Mouse (Mus musculus) CH12.LX (cell line): ENCODE measurements at regions not wholly inside any gene's neighbourhood (a gene's known extent, or its start where the extent isn't known, plus 50 kb on each side); places are given as distances from the start of the nearest gene placed in this dataset.

ENCODE experiments used
- DNase-seq: peaks from one replicate; pipeline ENCODE4 v3.0.0-alpha.2; 2013; ENCODE audit errors: extremely low read depth
- H3K27ac ChIP-seq: 2 replicates; pipeline ENCODE4 v1.5.1; 2012; ENCODE audit warnings: low read depth, mild to moderate bottlenecking, control low read depth, moderate library complexity; ENCODE audit not compliant: insufficient read depth
- H3K27me3 ChIP-seq: replicated peaks from 2 replicates; pipeline ENCODE3; 2012; ENCODE audit warnings: inconsistent platforms
- H3K36me3 ChIP-seq, 2 experiments: replicated peaks in 1 of 2; 2 replicates each; pipeline versions ENCODE3 to v1.6.1; 2012; ENCODE audit warnings: inconsistent platforms in 1 of 2, low read length in 1 of 2, mild to moderate bottlenecking in 1 of 2, mixed read lengths in 1 of 2, moderate library complexity in 1 of 2; ENCODE audit not compliant: control insufficient read depth in 1 of 2, insufficient read depth in 1 of 2
- H3K4me1 ChIP-seq, 2 experiments: 2 replicates each; pipeline ENCODE4 v1.6.1; 2012; ENCODE audit warnings: inconsistent platforms in 1 of 2, moderate library complexity in 1 of 2; ENCODE audit not compliant: insufficient read depth in 2 of 2, control insufficient read depth in 1 of 2
- H3K4me2 ChIP-seq: 2 replicates; pipeline ENCODE4 v1.6.1; 2012; ENCODE audit warnings: low read depth, mild to moderate bottlenecking, control low read depth; ENCODE audit not compliant: poor library complexity, insufficient read depth, severe bottlenecking
- H3K4me3 ChIP-seq, 3 experiments: fragments of 150-350 bp in 1 of 3; sonication (generic) in 1 of 3; replicated peaks in 1 of 3; 2 replicates each; pipeline versions ENCODE3 to v1.5.1; 2011 to 2012; ENCODE audit warnings: low read depth in 2 of 3, low read length in 2 of 3, mild to moderate bottlenecking in 2 of 3, moderate library complexity in 2 of 3, control low read depth in 1 of 3, improper control_type of control experiment in 1 of 3, inconsistent platforms in 1 of 3, mixed read lengths in 1 of 3; ENCODE audit not compliant: poor library complexity in 1 of 3
- H3K79me2 ChIP-seq: replicated peaks from 2 replicates; pipeline ENCODE4 v1.6.1; 2012; ENCODE audit warnings: mild to moderate bottlenecking, moderate library complexity; ENCODE audit not compliant: control insufficient read depth, poor library complexity, insufficient read depth, severe bottlenecking; ENCODE audit errors: extremely low read depth
- H3K9ac ChIP-seq: 2 replicates; pipeline ENCODE4 v1.6.1; 2012; ENCODE audit warnings: low read depth, mild to moderate bottlenecking, control low read depth, moderate library complexity; ENCODE audit not compliant: insufficient read depth
- H3K9me3 ChIP-seq: replicated peaks from 2 replicates; pipeline ENCODE3; 2012; ENCODE audit warnings: low read length, inconsistent platforms, mixed read lengths
- CHD2 ChIP-seq: IDR thresholded peaks from 2 replicates; pipeline ENCODE4 v1.6.1; 2011; ENCODE audit warnings: low read length, improper control_type of control experiment
- E2F4 ChIP-seq: IDR thresholded peaks from 2 replicates; pipeline ENCODE4 v1.6.1; 2011; ENCODE audit warnings: low read depth, low read length, improper control_type of control experiment; ENCODE audit not compliant: insufficient replicate concordance
- HCFC1 ChIP-seq: IDR thresholded peaks from 2 replicates; pipeline ENCODE4 v1.6.1; 2012; ENCODE audit warnings: low read depth, mild to moderate bottlenecking, inconsistent platforms, low read length, improper control_type of control experiment
- IRF4 ChIP-seq: IDR thresholded peaks from 2 replicates; pipeline ENCODE4 v1.6.1; 2014; ENCODE audit warnings: low read depth, mild to moderate bottlenecking, inconsistent platforms, low read length, improper control_type of control experiment
- JUND ChIP-seq: conservative IDR thresholded peaks from 2 replicates; pipeline ENCODE4 v1.6.1; 2011; ENCODE audit warnings: low read depth, low read length, improper control_type of control experiment
- MAFK ChIP-seq: IDR thresholded peaks from 2 replicates; pipeline ENCODE4 v1.6.1; 2011; ENCODE audit warnings: low read length, improper control_type of control experiment; ENCODE audit not compliant: insufficient replicate concordance
- MAX ChIP-seq: IDR thresholded peaks from 2 replicates; pipeline ENCODE4 v1.6.1; 2011; ENCODE audit warnings: low read length, improper control_type of control experiment
- MEF2A ChIP-seq: IDR thresholded peaks from 2 replicates; pipeline ENCODE4 v1.6.1; 2014; ENCODE audit warnings: low read depth, mild to moderate bottlenecking, inconsistent platforms, low read length, improper control_type of control experiment, borderline replicate concordance
- MXI1 ChIP-seq: IDR thresholded peaks from 2 replicates; pipeline ENCODE4 v1.6.1; 2011; ENCODE audit warnings: mild to moderate bottlenecking, low read depth, low read length, improper control_type of control experiment
- MYC ChIP-seq: IDR thresholded peaks from 2 replicates; pipeline ENCODE4 v1.6.1; 2011; ENCODE audit warnings: low read depth, mild to moderate bottlenecking, improper control_type of control experiment, low read length
- NELFE ChIP-seq: IDR thresholded peaks from 2 replicates; pipeline ENCODE4 v1.6.1; 2011; ENCODE audit warnings: low read depth, low read length, improper control_type of control experiment
- NRF1 ChIP-seq: IDR thresholded peaks from 2 replicates; pipeline ENCODE4 v1.6.1; 2014; ENCODE audit warnings: low read depth, mild to moderate bottlenecking, inconsistent platforms, low read length, improper control_type of control experiment, moderate library complexity
- PAX5 ChIP-seq: IDR thresholded peaks from 2 replicates; pipeline ENCODE4 v1.6.1; 2012; ENCODE audit warnings: low read length, inconsistent platforms, mixed read lengths
- POLR2A ChIP-seq: IDR thresholded peaks from 2 replicates; pipeline ENCODE4 v1.6.1; 2011; ENCODE audit warnings: low read depth, mild to moderate bottlenecking, improper control_type of control experiment, low read length
- RAD21 ChIP-seq: IDR thresholded peaks from 2 replicates; pipeline ENCODE4 v1.6.1; 2011; ENCODE audit warnings: low read depth, mild to moderate bottlenecking, low read length, improper control_type of control experiment, moderate library complexity
- RCOR1 ChIP-seq: conservative IDR thresholded peaks from 2 replicates; pipeline ENCODE4 v1.6.1; 2012; ENCODE audit warnings: low read depth, mild to moderate bottlenecking, inconsistent platforms, low read length, improper control_type of control experiment
- SMC3 ChIP-seq: IDR thresholded peaks from 2 replicates; pipeline ENCODE4 v1.6.1; 2011; ENCODE audit warnings: low read depth, low read length, improper control_type of control experiment
- UBTF ChIP-seq: IDR thresholded peaks from 2 replicates; pipeline ENCODE4 v1.6.1; 2012; ENCODE audit warnings: low read depth, mild to moderate bottlenecking, inconsistent platforms, low read length, improper control_type of control experiment, moderate library complexity
- USF1 ChIP-seq: IDR thresholded peaks from 2 replicates; pipeline ENCODE4 v1.6.1; 2014; ENCODE audit warnings: low read depth, mild to moderate bottlenecking, inconsistent platforms, low read length, improper control_type of control experiment
- ZKSCAN1 ChIP-seq: IDR thresholded peaks from 2 replicates; pipeline ENCODE4 v1.6.1; 2012; ENCODE audit warnings: low read depth, inconsistent platforms, low read length, improper control_type of control experiment, borderline replicate concordance
- ZNF384 ChIP-seq: IDR thresholded peaks from 2 replicates; pipeline ENCODE4 v1.6.1; 2012; ENCODE audit warnings: low read depth, low read length, improper control_type of control experiment, inconsistent platforms
- dilution Hi-C: fragments of 300-500 bp; cut with MboI; formaldehyde crosslinking; loops from 2 replicates; pipeline ENCODE4 v1.14.3; 2020; ENCODE audit warnings: low sequenced_read_pairs; ENCODE audit not compliant: extremely low pct_unique_long_range_greater_than_20kb, extremely low pct_ligation_motif_present
- in situ Hi-C: fragments of 300-500 bp; cut with MboI; formaldehyde crosslinking; loops from 3 replicates; pipeline ENCODE4 v1.14.3; 2019; ENCODE audit warnings: low sequenced_read_pairs, low pct_ligation_motif_present, low pct_unique_long_range_greater_than_20kb, mixed read lengths

GRCm38 (mm10) chr13:6131363-6131762, 270.1 kb downstream of the Klf6 start:
- Histone ChIP-seq H3K79me2 (no peaks in the 10 kb centered on the region), H3K4me3 (no peak overlapping the region), H3K27me3 (no peaks in the 10 kb centered on the region), H3K36me3 (no peaks in the 10 kb centered on the region), H3K4me2 (no peak overlapping the region), H3K4me1 (no peaks in the 10 kb centered on the region), H3K9me3 (no peaks in the 10 kb centered on the region), H3K27ac (no peak overlapping the region), H3K9ac (no peak overlapping the region)
- TF ChIP-seq USF1, result no peak
- TF ChIP-seq MEF2A, result no peak
- TF ChIP-seq SMC3, result no peak
- no peak for TF ChIP-seq CHD2
- TF ChIP-seq MAFK, result no peak
- TF ChIP-seq MAX, result no peak
- TF ChIP-seq NELFE, result no peak
- no peak for TF ChIP-seq HCFC1
- no peak for TF ChIP-seq E2F4
- TF ChIP-seq PAX5, result no peak
- no peak for TF ChIP-seq RAD21
- no peak for TF ChIP-seq MYC
- TF ChIP-seq UBTF, result no peak
- no peak for TF ChIP-seq POLR2A
- no peak for TF ChIP-seq ZKSCAN1
- dilution Hi-C loops, result no loop called here
- in situ Hi-C loops, result no loop called here
- DNase-seq, result no peak

GRCm38 (mm10) chr13:6137170-6137569, 275.9 kb downstream of the Klf6 start:
- in situ Hi-C loops, result no loop called here
- Histone ChIP-seq H3K4me3 (no peak overlapping the region), H3K27ac (no peak overlapping the region), H3K4me1 (no peaks in the 10 kb centered on the region), H3K9me3 (no peaks in the 10 kb centered on the region), H3K9ac (no peak overlapping the region), H3K27me3 (no peaks in the 10 kb centered on the region), H3K36me3 (no peaks in the 10 kb centered on the region), H3K79me2 (no peaks in the 10 kb centered on the region), H3K4me2 (no peak overlapping the region)
- TF ChIP-seq MXI1, result no peak
- TF ChIP-seq NRF1, result no peak
- TF ChIP-seq MEF2A, result no peak
- TF ChIP-seq UBTF, result no peak
- TF ChIP-seq JUND, result no peak
- TF ChIP-seq HCFC1, result no peak
- no peak for TF ChIP-seq IRF4
- TF ChIP-seq POLR2A, result no peak
- no peak for TF ChIP-seq RCOR1
- TF ChIP-seq ZNF384, result no peak
- no peak for TF ChIP-seq PAX5
- no peak for DNase-seq
- dilution Hi-C loops, result no loop called here
